16 mouse cellular contexts compared by ENCODE assay signal in the genomic region with DNA sequence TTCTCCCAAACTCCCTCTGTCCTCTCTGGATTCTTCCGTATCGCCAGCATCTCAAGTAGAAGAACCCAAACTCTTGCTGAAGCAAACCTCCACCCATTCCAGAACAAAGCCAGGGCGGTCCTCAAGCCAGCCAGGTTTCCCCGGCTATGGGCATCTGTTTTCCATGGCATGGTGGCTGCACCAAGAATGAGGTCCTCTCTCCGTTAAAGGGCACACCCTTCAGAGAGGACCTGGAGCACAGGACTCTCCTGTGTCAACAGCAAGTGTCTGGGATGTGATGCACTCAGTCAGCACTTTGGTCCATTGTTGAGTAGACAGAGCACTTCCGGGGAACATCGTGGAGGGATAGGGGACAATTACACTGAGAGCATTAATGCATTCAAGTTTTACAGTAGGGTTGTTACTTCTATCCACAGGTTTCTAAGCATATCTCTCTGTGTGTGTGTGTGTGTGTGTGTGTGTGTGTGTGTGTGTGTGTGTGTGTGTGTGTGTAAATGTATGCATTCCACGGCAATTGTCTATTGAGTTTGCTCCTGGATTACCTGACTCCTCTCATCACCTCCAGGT. TPM values are rescaled to one million over a fixed set of nuclear protein-coding genes. Genes with fewer than 3 reads are reported as not detected.
DNase-seq lines count a peak whose midpoint lies in the region; ATAC-seq and TF ChIP-seq lines count a peak whose summit lies in the region.
"Had no signal": no experiment of that assay in that cellular context is flagged by ENCODE, and none has a peak within 500 bp of the region (broad histone marks: within the 10 kb centered on the region; RNA-seq: fewer than 3 reads in every experiment).

No protein-coding gene starts in this region.

- no peak for TF ChIP-seq POLR2A in limb, embryonic 14.5 days (IDR thresholded peaks at IDR 0.05; ENCODE audit: borderline replicate concordance, extremely low read depth, insufficient read depth, insufficient read length)

- intact Hi-C loops in heart, postnatal 10 days (cut with DNase I), result loop anchor here (5.0 kb wide), 1 partner anchor 209 kb away; no protein-coding TSS in a partner anchor

- 60% methylated on average over 8 of the region's 8 CpGs for WGBS in lung, embryonic 14.5 days
- 57% methylated on average over 8 of the region's 8 CpGs for WGBS in limb, embryonic 14.5 days
- WGBS in hindbrain, postnatal 0 days, result 62% methylated on average over 8 of the region's 8 CpGs

- peaks cover 9% of the 10 kb centered on the region for H3K4me1 ChIP-seq in lung, embryonic 14.5 days (ENCODE audit: insufficient read depth)
- H3K4me1 ChIP-seq in E14TG2a.4 (replicated peaks; ENCODE audit: low read depth, low read length), result peaks cover 37% of the 10 kb centered on the region
- H3K4me1 ChIP-seq in limb, embryonic 14.5 days (ENCODE audit: control insufficient read depth, insufficient read depth, low read length), result peaks cover 18% of the 10 kb centered on the region
- no peaks in the 10 kb centered on the region for H3K4me1 ChIP-seq in hindbrain, postnatal 0 days (ENCODE audit: insufficient read depth, low read length)

- H3K9ac ChIP-seq in lung, embryonic 14.5 days, result no peak overlapping the region
- H3K9ac ChIP-seq in limb, embryonic 14.5 days (ENCODE audit: low read depth, low read length, severe bottlenecking), result no peak overlapping the region
- no peak overlapping the region for H3K9ac ChIP-seq in hindbrain, postnatal 0 days (replicated peaks; ENCODE audit: low read length)
- H3K9ac ChIP-seq: heart, embryonic 15.5 days; intestine, embryonic 15.5 days; liver, embryonic 15.5 days; stomach, embryonic 15.5 days had no signal

- H3K27me3 ChIP-seq in lung, embryonic 14.5 days (ENCODE audit: insufficient read depth, low read length), result 0 out of 2 replicates have a peak, but pooled peaks cover 4% of the 10 kb centered on the region
- H3K27me3 ChIP-seq in E14TG2a.4 (ENCODE audit: insufficient read depth, low read length), result peaks cover 31% of the 10 kb centered on the region
- H3K27me3 ChIP-seq in limb, embryonic 14.5 days (ENCODE audit: control insufficient read depth, insufficient read depth, low read length), result no peaks in the 10 kb centered on the region
- H3K27me3 ChIP-seq in hindbrain, postnatal 0 days (ENCODE audit: insufficient read depth, low read length), result no peaks in the 10 kb centered on the region
- H3K27me3 ChIP-seq: CH12.LX; heart, embryonic 15.5 days; hindbrain, embryonic 15.5 days; intestine, embryonic 15.5 days; stomach, embryonic 15.5 days had no signal

- H3K4me3 ChIP-seq in lung, embryonic 14.5 days (ENCODE audit: low read depth, low read length), result no peak overlapping the region
- peak overlapping the region; percentile 23; the same call in 1 of the 2 replicates for H3K4me3 ChIP-seq in E14TG2a.4 (replicated peaks; ENCODE audit: low read length)
- H3K4me3 ChIP-seq in limb, embryonic 14.5 days (replicated peaks; ENCODE audit: low read length), result no peak overlapping the region
- no peak overlapping the region for H3K4me3 ChIP-seq in hindbrain, postnatal 0 days (ENCODE audit: low read length)
- H3K4me3 ChIP-seq: intestine, embryonic 15.5 days; liver, embryonic 15.5 days had no signal

- H3K4me2 ChIP-seq in lung, embryonic 14.5 days, result peak overlapping the region; percentile 32; the same call in 1 of the 2 replicates
- peak overlapping the region; percentile 24; the same call in 1 of the 2 replicates for H3K4me2 ChIP-seq in limb, embryonic 14.5 days (replicated peaks; ENCODE audit: low read depth, low read length, severe bottlenecking)
- H3K4me2 ChIP-seq in hindbrain, postnatal 0 days (ENCODE audit: low read depth, low read length), result no peak overlapping the region; the same call in 1 of the 2 replicates

- no peak overlapping the region for H3K27ac ChIP-seq in lung, embryonic 14.5 days (ENCODE audit: low read depth)
- no peak overlapping the region for H3K27ac ChIP-seq in limb, embryonic 14.5 days (replicated peaks; ENCODE audit: low read depth, low read length)
- no peak overlapping the region for H3K27ac ChIP-seq in hindbrain, postnatal 0 days
- H3K27ac ChIP-seq: heart, embryonic 15.5 days; hindbrain, embryonic 15.5 days; intestine, embryonic 15.5 days; liver, embryonic 15.5 days; midbrain, embryonic 13.5 days; stomach, embryonic 15.5 days had no signal

- H3K9me3 ChIP-seq in lung, embryonic 14.5 days (ENCODE audit: low read depth, low read length), result no peaks in the 10 kb centered on the region
- peaks cover 3% of the 10 kb centered on the region; the same call in 1 of the 2 replicates for H3K9me3 ChIP-seq in E14TG2a.4 (ENCODE audit: low read length)
- H3K9me3 ChIP-seq in limb, embryonic 14.5 days (ENCODE audit: control insufficient read depth, low read length), result no peaks in the 10 kb centered on the region
- no peaks in the 10 kb centered on the region for H3K9me3 ChIP-seq in hindbrain, postnatal 0 days (ENCODE audit: low read length)
- H3K9me3 ChIP-seq: heart, embryonic 15.5 days; hindbrain, embryonic 15.5 days; intestine, embryonic 15.5 days; liver, embryonic 15.5 days; midbrain, embryonic 13.5 days; stomach, embryonic 15.5 days had no signal

- ATAC-seq in lung, embryonic 14.5 days (ENCODE audit: insufficient read depth), result no peak
- ATAC-seq in limb, embryonic 14.5 days (ENCODE audit: low FRiP score, low read depth), result no peak
- no peak for ATAC-seq in hindbrain, postnatal 0 days

- no peak for TF ChIP-seq CTCF in lung, embryonic 14.5 days (IDR thresholded peaks at IDR 0.05; ENCODE audit: low read depth)
- TF ChIP-seq CTCF in E14TG2a.4 (conservative IDR thresholded peaks at IDR 0.05; ENCODE audit: low read length), result no peak
- no peak for TF ChIP-seq CTCF in hindbrain, postnatal 0 days (IDR thresholded peaks at IDR 0.05; ENCODE audit: low read depth)

- no peaks in the 10 kb centered on the region for H3K36me3 ChIP-seq in lung, embryonic 14.5 days (ENCODE audit: insufficient read depth)
- H3K36me3 ChIP-seq in E14TG2a.4 (ENCODE audit: insufficient read depth, low read length), result no peaks in the 10 kb centered on the region
- H3K36me3 ChIP-seq in limb, embryonic 14.5 days (ENCODE audit: control insufficient read depth, insufficient read depth, low read length), result no peaks in the 10 kb centered on the region
- H3K36me3 ChIP-seq in hindbrain, postnatal 0 days (ENCODE audit: insufficient read depth, low read length), result no peaks in the 10 kb centered on the region
- H3K36me3 ChIP-seq: forebrain, embryonic 10.5 days; heart, embryonic 15.5 days; hindbrain, embryonic 15.5 days; intestine, embryonic 15.5 days; liver, embryonic 15.5 days; midbrain, embryonic 13.5 days; stomach, embryonic 15.5 days had no signal

- peak; percentile 87 for DNase-seq in heart, adult 11 months
- no peak for DNase-seq in heart, postnatal 10 days
- no peak for DNase-seq in lung, embryonic 14.5 days
- DNase-seq in lung, postnatal 4 days, result no peak
- DNase-seq in limb, embryonic 14.5 days (ENCODE audit: low spot score), result no peak
- DNase-seq in hindbrain, postnatal 0 days (ENCODE audit: low spot score), result no peak
- DNase-seq in thymus, postnatal 36 days, result no peak

RNA-seq across cellular contexts. Expression of a gene that starts 56.6 kb away (rescaled TPM):
- total RNA-seq in heart, postnatal 10 days (2021), result 10 to 100 TPM; 55.7 to 61.6 TPM
- 186 and 201 TPM in 2 replicates for polyA plus RNA-seq in lung, embryonic 14.5 days (2014; fragmentation: Nextera tagmentation; extraction: Ambion mirVana)
- polyA plus RNA-seq in limb, embryonic 14.5 days (2012; rRNA removed), result 119 and 137 TPM in 2 replicates
- polyA plus RNA-seq in limb, embryonic 14.5 days (2014; fragmentation: Nextera tagmentation; extraction: Ambion mirVana), result 144 and 153 TPM in 2 replicates
- total RNA-seq in hindbrain, postnatal 0 days (2014; rRNA removed), result 100.0 and 127 TPM in 2 replicates
- 82.0 and 83.2 TPM in 2 replicates for polyA plus RNA-seq in hindbrain, postnatal 0 days (2015; fragmentation: Nextera tagmentation; extraction: Ambion mirVana)
